Mouse (Mus musculus) c-Kit-negative CD71-positive TER-119-positive erythroid progenitor cells, embryonic 14.5 days (primary cell): Measurements from ENCODE around the gene Wasf3.

Experiments used
- DNase-seq: peaks from one replicate; pipeline ENCODE4 v3.0.0-alpha.2; 2013; ENCODE audit warnings: low read depth, low spot score

Gene Wasf3

DNA sequence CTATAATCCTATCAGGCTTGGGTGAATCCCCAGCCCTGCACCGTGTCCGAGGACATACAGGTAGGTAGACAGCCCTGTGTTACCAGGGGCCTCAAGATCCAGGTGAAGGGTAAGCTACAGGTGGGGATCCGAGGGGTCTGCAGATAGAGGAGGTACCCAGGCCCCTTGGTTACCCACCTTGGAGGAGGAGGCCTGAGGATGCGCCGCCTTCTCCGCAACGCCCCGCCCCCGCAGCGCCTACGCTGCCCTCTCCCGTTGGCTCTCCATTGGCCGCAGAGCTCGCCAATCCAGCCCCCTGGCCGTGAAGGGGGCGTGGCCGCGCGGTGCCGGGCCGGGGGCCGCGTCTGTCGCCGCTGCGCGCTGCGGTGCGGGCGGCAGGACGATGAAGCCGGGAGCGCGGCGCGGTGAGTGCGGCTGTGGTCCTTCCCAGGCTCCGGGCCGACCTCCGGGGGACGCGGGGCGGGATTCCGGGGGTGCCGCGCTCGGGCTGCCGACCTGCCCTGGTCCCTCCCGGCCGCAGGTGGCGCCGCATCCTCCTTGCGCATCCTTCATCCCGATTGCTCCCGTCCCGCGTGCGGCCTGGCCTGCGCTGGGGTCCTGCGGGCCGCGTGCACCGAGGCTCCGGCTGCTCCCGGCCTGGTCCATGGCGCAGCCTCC, at the start of gene Wasf3:
TSS of gene Wasf3 (plus strand) at position 51 of the 657 bp plus-strand sequence.
- no peak for DNase-seq

DNA sequence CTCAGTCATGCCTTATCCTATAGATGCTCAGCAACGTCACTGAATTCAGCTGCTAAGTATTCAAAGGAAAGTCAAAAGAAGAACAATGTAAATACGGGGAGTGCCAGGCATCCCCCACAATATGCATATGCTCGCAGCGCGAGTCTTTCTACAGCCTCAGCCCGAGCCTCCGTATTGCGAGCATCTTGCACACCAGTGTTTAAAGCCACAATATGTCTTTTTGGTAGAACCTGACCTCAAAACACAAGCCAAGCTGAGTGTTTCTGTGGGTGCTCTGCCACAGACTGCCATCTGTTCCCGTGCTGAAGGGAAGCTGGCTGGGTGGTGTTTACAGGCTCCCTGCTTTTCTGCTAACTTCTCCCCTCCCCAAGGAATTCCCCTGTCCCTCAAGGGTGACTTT, 46.7 kb upstream of the Wasf3 start:
- no peak for DNase-seq

- DNase-seq = no peak
Observed at GRCm38 (mm10) chr5:146340037-146340436, 44.7 kb upstream of the Wasf3 start.

- no peak for DNase-seq
Observed at GRCm38 (mm10) chr5:146344911-146345686, 39.7 kb upstream of the Wasf3 start.

GRCm38 (mm10) chr5:146347081-146347480, 37.7 kb upstream of the Wasf3 start:
- DNase-seq = no peak

DNA sequence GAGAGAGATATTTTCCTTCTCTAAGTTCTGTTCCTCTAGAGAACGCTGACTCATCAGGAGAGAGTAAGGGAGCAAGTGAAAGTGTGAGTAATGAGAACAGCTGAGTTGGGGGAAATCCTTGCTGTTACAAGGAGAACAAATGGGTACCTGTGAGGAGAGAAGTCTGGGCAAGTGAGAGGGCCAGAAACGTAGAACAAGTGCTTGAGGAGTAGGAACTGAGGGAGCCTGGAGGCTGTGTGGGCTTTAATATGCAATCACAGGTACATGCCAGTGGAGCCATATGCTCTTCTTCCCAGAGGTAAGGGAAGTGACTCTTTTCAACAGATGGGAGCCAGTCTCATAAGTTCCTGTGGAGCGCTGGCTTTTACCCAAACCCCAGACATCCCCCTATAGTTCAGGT, 35.6 kb upstream of the Wasf3 start:
- DNase-seq = no peak

- no peak for DNase-seq
Observed at GRCm38 (mm10) chr5:146350784-146351183, 34.0 kb upstream of the Wasf3 start.

DNA sequence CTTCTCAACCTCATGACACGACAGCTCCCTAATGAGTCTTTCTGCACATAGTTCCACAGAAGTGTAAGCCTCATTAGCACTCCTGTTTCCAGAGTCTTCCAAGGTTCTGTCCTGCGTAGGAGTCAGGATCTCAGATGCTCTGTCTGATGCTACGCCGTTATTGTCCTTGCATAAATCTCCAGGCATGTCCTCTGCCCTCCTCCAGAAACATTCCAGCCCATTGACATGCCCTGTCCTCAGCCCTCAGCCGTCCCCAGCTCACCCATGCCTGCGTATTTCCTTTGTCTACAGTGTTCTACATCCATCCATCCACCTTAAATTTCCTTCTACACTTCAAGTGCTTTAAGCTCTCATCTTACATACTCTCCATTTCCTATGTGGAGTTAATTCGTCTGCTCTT, 32.8 kb upstream of the Wasf3 start:
- no peak for DNase-seq

DNA sequence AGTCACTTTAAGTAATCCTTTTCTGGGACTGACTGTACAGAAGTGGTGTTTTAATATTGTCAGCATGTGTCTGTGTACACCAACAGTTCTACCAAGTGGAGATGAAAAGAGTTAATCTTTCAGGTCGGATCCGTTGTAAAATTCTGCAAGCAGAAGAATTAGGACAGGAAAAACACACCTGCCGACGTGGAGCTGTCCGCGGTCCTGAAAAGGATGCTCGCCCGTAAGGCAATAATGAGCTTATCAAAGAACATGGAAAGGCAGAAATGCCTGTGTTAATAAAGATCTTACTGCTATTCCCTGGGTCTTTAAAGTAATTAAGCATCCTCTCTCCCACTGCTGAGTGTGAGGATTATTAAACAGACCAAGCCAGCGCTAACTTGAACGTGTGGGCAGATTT, 24.4 kb upstream of the Wasf3 start:
- DNase-seq = no peak

DNA sequence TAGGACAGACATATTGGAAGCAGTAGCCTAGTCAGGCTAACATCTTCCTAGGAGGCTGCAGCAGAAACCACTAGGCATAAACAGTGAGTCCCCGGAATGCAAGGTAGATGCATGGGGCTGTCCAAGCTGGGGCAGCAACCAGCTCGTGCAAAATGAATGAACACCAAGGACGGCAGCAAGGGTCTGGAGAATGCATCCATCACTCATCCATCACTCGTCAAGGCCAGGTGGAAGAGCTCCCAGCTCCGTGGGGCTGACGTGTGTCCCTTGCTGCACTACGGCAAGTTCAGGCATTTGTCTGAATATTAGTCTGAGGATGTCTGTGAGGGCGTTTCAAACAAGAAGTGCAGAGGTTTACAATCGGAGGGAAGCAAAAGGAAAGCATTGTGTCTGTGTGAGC, 22.1 kb upstream of the Wasf3 start:
- DNase-seq = no peak

DNA sequence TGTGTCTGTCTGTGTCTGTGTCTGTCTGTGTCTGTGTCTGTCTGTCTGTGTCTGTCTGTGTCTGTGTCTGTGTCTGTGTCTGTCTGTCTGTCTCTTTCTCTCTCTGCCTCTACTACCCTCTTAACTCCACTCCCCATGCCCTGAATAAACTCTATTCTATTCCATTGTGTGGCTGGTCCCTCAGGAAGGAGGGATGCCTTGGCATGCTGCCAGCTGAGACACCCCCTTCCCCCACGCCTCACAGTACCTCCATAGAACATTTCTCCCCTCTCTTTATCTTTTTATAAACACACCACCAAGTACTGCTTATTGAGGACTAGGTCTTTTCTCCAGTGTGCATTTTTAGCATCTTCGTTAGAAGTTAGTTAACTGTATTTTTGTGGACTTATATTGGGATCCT, 16.4 kb upstream of the Wasf3 start:
- DNase-seq = no peak

GRCm38 (mm10) chr5:146368971-146369370, 15.8 kb upstream of the Wasf3 start:
- DNase-seq = no peak

DNA sequence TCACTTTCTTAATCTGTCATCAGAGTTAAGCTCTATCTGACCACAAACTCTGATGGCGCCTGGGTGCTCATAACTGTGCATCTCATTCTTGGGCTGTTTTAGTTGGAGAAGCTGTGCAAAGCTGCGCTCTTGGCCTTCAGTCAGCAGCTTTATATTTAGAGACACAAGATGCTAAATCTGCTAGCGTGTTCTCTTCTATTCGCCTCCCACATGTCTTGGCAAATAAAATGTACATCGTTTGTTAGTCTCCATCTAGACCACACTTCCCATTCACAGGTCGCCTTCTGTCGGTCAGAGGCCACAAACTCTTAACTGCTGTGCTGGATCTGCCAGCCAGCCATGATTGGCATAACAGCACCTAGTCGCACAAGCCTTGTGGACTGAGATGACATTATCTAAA, 14.0 kb upstream of the Wasf3 start:
- no peak for DNase-seq

DNA sequence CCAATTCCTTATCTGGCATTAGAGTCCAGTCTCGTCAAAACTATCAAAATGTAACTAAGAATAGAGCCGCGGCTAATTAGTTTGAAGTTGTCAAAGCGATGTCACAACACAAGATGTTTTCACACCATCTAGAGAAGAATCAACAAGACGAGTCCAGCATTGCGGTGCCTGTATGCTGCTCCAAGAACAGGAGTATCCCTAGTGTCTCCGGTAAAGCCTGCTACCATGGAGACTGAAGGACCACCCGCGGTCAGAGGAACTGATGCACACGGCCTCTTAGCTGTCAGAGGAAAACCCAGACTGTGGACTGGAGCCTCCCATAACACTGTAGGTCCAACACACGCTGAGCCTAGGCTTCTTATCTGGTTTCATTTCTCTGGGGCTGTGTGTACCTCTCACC, 11.5 kb upstream of the Wasf3 start:
- DNase-seq = no peak

GRCm38 (mm10) chr5:146376601-146377000, 8.2 kb upstream of the Wasf3 start:
- DNase-seq = peak; percentile 17

- no peak for DNase-seq
Observed at GRCm38 (mm10) chr5:146380041-146380440, 4.7 kb upstream of the Wasf3 start.

GRCm38 (mm10) chr5:146382268-146382667, 2.5 kb upstream of the Wasf3 start:
- no peak for DNase-seq

DNA sequence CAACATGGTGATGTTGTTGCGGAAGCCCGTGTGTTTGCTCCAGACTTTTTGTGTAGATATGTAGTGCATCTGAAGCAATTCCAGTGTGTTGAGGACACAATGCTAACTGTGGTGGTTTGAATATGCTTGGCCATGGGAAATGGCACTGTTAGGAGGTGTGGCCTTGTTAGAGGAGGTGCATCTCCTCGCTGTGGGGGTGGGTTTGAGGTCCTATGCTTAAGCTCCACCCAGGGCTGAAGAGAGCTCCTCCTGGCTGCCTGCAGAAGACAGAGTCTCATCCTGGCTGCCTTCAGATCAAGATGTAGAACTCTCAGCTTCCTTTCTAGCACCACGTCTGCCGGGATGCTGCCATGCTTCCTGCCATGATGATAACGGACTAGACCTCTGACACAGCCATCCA, 1.4 kb upstream of the Wasf3 start:
- DNase-seq = no peak

GRCm38 (mm10) chr5:146385989-146386388, 1.2 kb downstream of the Wasf3 start:
- DNase-seq = no peak

GRCm38 (mm10) chr5:146386906-146387305, 2.1 kb downstream of the Wasf3 start:
- DNase-seq = no peak

GRCm38 (mm10) chr5:146394563-146394962, 9.8 kb downstream of the Wasf3 start:
- no peak for DNase-seq

DNA sequence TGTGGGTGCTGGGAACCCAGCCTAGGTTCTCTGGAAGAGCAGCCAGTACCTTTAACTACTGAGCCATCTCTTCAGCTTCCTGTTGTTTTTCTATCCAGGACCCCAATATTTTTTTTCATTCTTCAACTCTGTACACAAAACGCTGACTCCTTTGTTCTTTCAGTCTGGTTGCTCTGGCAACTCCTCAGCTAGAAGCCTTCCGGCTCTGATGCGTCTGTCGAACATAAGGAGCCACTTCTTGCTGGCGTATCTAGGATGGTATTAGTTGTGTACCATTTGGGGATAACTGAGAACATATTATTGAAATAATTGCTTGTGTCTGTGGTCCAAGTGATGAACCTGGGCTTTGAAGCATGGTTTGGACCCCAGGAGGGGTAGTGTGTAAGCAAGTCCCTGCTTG, 12.5 kb downstream of the Wasf3 start:
- no peak for DNase-seq

GRCm38 (mm10) chr5:146398386-146399115, 13.8 kb downstream of the Wasf3 start:
- DNase-seq = no peak
